Comparison of ENCODE assay signal across 23 mouse cellular contexts in the genomic region with DNA sequence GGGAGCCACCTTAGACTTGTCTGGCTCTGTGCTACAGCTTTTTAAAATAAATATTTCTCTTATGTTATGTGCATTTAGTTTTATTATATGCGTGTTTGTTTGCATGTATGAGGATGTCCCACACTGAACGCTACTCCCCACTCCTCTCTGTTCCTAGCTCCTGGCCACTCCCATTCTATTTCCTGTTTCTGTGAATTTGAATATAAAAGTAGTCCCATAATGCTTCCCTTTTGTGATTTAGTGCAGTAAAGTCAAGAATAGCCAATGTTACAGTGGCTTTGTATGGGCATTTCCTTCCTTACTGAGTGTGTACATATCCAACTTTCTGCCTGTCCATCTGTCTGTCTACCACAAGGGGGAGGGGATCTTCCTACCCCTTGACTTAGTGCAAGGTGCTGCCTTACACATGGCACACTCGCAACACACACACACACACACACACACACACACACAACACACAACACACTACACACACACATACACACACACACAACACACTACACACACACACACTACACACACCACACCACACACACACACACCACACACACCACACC.
DNase-seq lines count a peak whose midpoint lies in the region; ATAC-seq and TF ChIP-seq lines count a peak whose summit lies in the region.
"Had no signal": no experiment of that assay in that cellular context is flagged by ENCODE, and none has a peak within 500 bp of the region (broad histone marks: within the 10 kb centered on the region; RNA-seq: fewer than 3 reads in every experiment).

No protein-coding gene starts in this region.

- peaks cover 5% of the 10 kb centered on the region; the same call in 1 of the 2 replicates for H3K27me3 ChIP-seq in hindbrain, postnatal 0 days (ENCODE audit: insufficient read depth, low read length)
- peaks cover 21% of the 10 kb centered on the region for H3K27me3 ChIP-seq in hindbrain, embryonic 13.5 days
- H3K27me3 ChIP-seq in liver, postnatal 0 days (ENCODE audit: insufficient read depth, low read length), result peaks cover 13% of the 10 kb centered on the region; the same call in 1 of the 2 replicates
- peaks cover 26% of the 10 kb centered on the region for H3K27me3 ChIP-seq in liver, embryonic 11.5 days (replicated peaks; ENCODE audit: control insufficient read depth, insufficient read depth, low read length)
- H3K27me3 ChIP-seq in stomach, postnatal 0 days (ENCODE audit: control insufficient read depth, insufficient read depth, low read length), result no peaks in the 10 kb centered on the region
- H3K27me3 ChIP-seq: intestine, embryonic 15.5 days had no signal

- ATAC-seq in hindbrain, postnatal 0 days, result no peak
- ATAC-seq in hindbrain, embryonic 13.5 days (ENCODE audit: low FRiP score), result no peak
- ATAC-seq in liver, postnatal 0 days, result no peak
- no peak for ATAC-seq in liver, embryonic 11.5 days (replicated peaks; ENCODE audit: low FRiP score)
- ATAC-seq in stomach, postnatal 0 days (ENCODE audit: low FRiP score, low TSS enrichment), result no peak
- ATAC-seq: forebrain, postnatal 0 days; intestine, embryonic 15.5 days had no signal

- no peak for TF ChIP-seq EP300 in liver, postnatal 0 days (IDR thresholded peaks at IDR 0.05; ENCODE audit: low read depth)
- no peak for TF ChIP-seq EP300 in stomach, postnatal 0 days (optimal IDR thresholded peaks at IDR 0.05)

- H3K9ac ChIP-seq in hindbrain, postnatal 0 days (replicated peaks; ENCODE audit: low read length), result no peak overlapping the region
- H3K9ac ChIP-seq in hindbrain, embryonic 13.5 days, result no peak overlapping the region
- H3K9ac ChIP-seq in liver, postnatal 0 days (replicated peaks), result no peak overlapping the region
- H3K9ac ChIP-seq in liver, embryonic 11.5 days (ENCODE audit: low read depth, low read length), result no peak overlapping the region
- H3K9ac ChIP-seq in stomach, postnatal 0 days (ENCODE audit: low read length), result no peak overlapping the region
- H3K9ac ChIP-seq: forebrain, postnatal 0 days; hindbrain, embryonic 15.5 days; intestine, embryonic 15.5 days; lung, embryonic 15.5 days had no signal

- 0 out of 2 replicates have a peak, but pooled peaks cover 9% of the 10 kb centered on the region for H3K4me1 ChIP-seq in hindbrain, postnatal 0 days (ENCODE audit: insufficient read depth, low read length)
- H3K4me1 ChIP-seq in hindbrain, embryonic 13.5 days (replicated peaks), result peaks cover 11% of the 10 kb centered on the region
- H3K4me1 ChIP-seq in liver, postnatal 0 days (ENCODE audit: insufficient read depth), result no peaks in the 10 kb centered on the region
- no peaks in the 10 kb centered on the region for H3K4me1 ChIP-seq in liver, embryonic 11.5 days (replicated peaks; ENCODE audit: control insufficient read depth, insufficient read depth, low read length)
- H3K4me1 ChIP-seq in stomach, postnatal 0 days (replicated peaks; ENCODE audit: control insufficient read depth, insufficient read depth), result peaks cover 3% of the 10 kb centered on the region; the same call in 1 of the 2 replicates

- H3K27ac ChIP-seq in hindbrain, postnatal 0 days, result no peak overlapping the region
- H3K27ac ChIP-seq in hindbrain, embryonic 13.5 days, result no peak overlapping the region
- H3K27ac ChIP-seq in liver, postnatal 0 days (ENCODE audit: low read depth), result no peak overlapping the region
- H3K27ac ChIP-seq in liver, embryonic 11.5 days (ENCODE audit: low read depth, low read length), result no peak overlapping the region
- no peak overlapping the region for H3K27ac ChIP-seq in stomach, postnatal 0 days (replicated peaks)
- H3K27ac ChIP-seq: hindbrain, embryonic 15.5 days; intestine, embryonic 15.5 days; layer of hippocampus, adult 2 months; lung, embryonic 15.5 days had no signal

- H3K4me2 ChIP-seq in hindbrain, postnatal 0 days (ENCODE audit: low read depth, low read length), result no peak overlapping the region
- no peak overlapping the region for H3K4me2 ChIP-seq in hindbrain, embryonic 13.5 days
- no peak overlapping the region for H3K4me2 ChIP-seq in liver, postnatal 0 days (ENCODE audit: low read depth, low read length)
- no peak overlapping the region for H3K4me2 ChIP-seq in liver, embryonic 11.5 days
- no peak overlapping the region for H3K4me2 ChIP-seq in stomach, postnatal 0 days (replicated peaks; ENCODE audit: low read depth)
- H3K4me2 ChIP-seq: hindbrain, embryonic 15.5 days; intestine, embryonic 15.5 days; lung, embryonic 15.5 days; midbrain, embryonic 11.5 days had no signal

- TF ChIP-seq CTCF in hindbrain, postnatal 0 days (IDR thresholded peaks at IDR 0.05; ENCODE audit: low read depth), result peak; percentile 19; the same call in 1 of the 2 replicates
- peak; percentile 12; the same call in 1 of the 2 replicates for TF ChIP-seq CTCF in liver, postnatal 0 days (IDR thresholded peaks at IDR 0.05; ENCODE audit: low read depth)
- peak; percentile 35; the same call in 1 of the 2 replicates for TF ChIP-seq CTCF in stomach, postnatal 0 days (IDR thresholded peaks at IDR 0.05; ENCODE audit: low read depth)

- H3K4me3 ChIP-seq in hindbrain, postnatal 0 days (ENCODE audit: low read length), result no peak overlapping the region
- H3K4me3 ChIP-seq in hindbrain, embryonic 13.5 days, result no peak overlapping the region
- H3K4me3 ChIP-seq in liver, postnatal 0 days (ENCODE audit: low read depth, low read length), result no peak overlapping the region
- H3K4me3 ChIP-seq in liver, embryonic 11.5 days (ENCODE audit: low read depth, low read length), result no peak overlapping the region
- no peak overlapping the region for H3K4me3 ChIP-seq in stomach, postnatal 0 days (ENCODE audit: low read depth, low read length)
- H3K4me3 ChIP-seq: hindbrain, embryonic 15.5 days; intestine, embryonic 15.5 days; layer of hippocampus, adult 2 months; lung, embryonic 15.5 days had no signal

- WGBS in hindbrain, postnatal 0 days, result 89% methylated on average over 3 of the region's 3 CpGs
- 85% methylated on average over 3 of the region's 3 CpGs for WGBS in hindbrain, embryonic 13.5 days
- WGBS in liver, postnatal 0 days (ENCODE audit: insufficient replicate concordance), result 66% methylated on average over 3 of the region's 3 CpGs
- 76% methylated on average over 3 of the region's 3 CpGs for WGBS in liver, embryonic 11.5 days
- WGBS in stomach, postnatal 0 days, result 77% methylated on average over 3 of the region's 3 CpGs

- no peaks in the 10 kb centered on the region for H3K36me3 ChIP-seq in hindbrain, postnatal 0 days (ENCODE audit: insufficient read depth, low read length)
- H3K36me3 ChIP-seq in hindbrain, embryonic 13.5 days, result no peaks in the 10 kb centered on the region
- no peaks in the 10 kb centered on the region for H3K36me3 ChIP-seq in liver, postnatal 0 days (replicated peaks; ENCODE audit: insufficient read depth, low read length)
- no peaks in the 10 kb centered on the region for H3K36me3 ChIP-seq in liver, embryonic 11.5 days (ENCODE audit: control insufficient read depth, insufficient read depth, low read length)
- H3K36me3 ChIP-seq in stomach, postnatal 0 days (ENCODE audit: control insufficient read depth, insufficient read depth, low read length), result no peaks in the 10 kb centered on the region
- H3K36me3 ChIP-seq: G1E; hindbrain, embryonic 15.5 days; intestine, embryonic 15.5 days; lung, embryonic 15.5 days had no signal

- H3K9me3 ChIP-seq in hindbrain, postnatal 0 days (ENCODE audit: low read length), result no peaks in the 10 kb centered on the region
- H3K9me3 ChIP-seq in hindbrain, embryonic 13.5 days, result no peaks in the 10 kb centered on the region
- H3K9me3 ChIP-seq in liver, postnatal 0 days (ENCODE audit: low read length), result no peaks in the 10 kb centered on the region; the same call in 1 of the 2 replicates
- no peaks in the 10 kb centered on the region for H3K9me3 ChIP-seq in liver, embryonic 11.5 days (ENCODE audit: control insufficient read depth, low read length)
- no peaks in the 10 kb centered on the region for H3K9me3 ChIP-seq in stomach, postnatal 0 days (ENCODE audit: control insufficient read depth, low read length)
- H3K9me3 ChIP-seq: G1E; hindbrain, embryonic 15.5 days; intestine, embryonic 15.5 days; lung, embryonic 15.5 days had no signal

- DNase-seq in hindbrain, postnatal 0 days (ENCODE audit: low spot score), result no peak
- no peak for DNase-seq in liver, postnatal 0 days
- no peak for DNase-seq in liver, embryonic 11.5 days (ENCODE audit: low spot score)
- DNase-seq in ZHBTc4 (ENCODE audit: low read depth, low spot score), result peak; percentile 76
- DNase-seq in stomach, postnatal 0 days (ENCODE audit: low spot score), result no peak
- no peak for DNase-seq in layer of hippocampus, postnatal 10 days (ENCODE audit: low spot score in 2 of 2)
- no peak for DNase-seq in right cerebral cortex, postnatal 4 days
- DNase-seq: adrenal gland, postnatal 10 days; cerebellum, adult 9-11 months; forebrain, postnatal 0 days; gastrocnemius, postnatal 36 days; kidney, postnatal 25 days; layer of hippocampus, postnatal 36 days; right cerebral cortex, adult 18-20 months; thymus, adult 2 months; thymus, postnatal 4 days had no signal
